Mouse (Mus musculus) hematopoietic stem cell, adult 5-6 weeks (primary cell): Measurements from ENCODE around the gene Ccdc124. TPM values are rescaled to one million over a fixed set of nuclear protein-coding genes. Genes with fewer than 3 reads are reported as not detected.

ENCODE experiments used
- total RNA-seq: library from RNA; stranded (forward); fragments of 172-1452, 232-1000 nt; gene quantifications from 2 replicates; pipeline ENCODE4 v1.2.3, GENCODE M21; 2017

The Ccdc124 gene
- total RNA-seq, 1 experiment from 2014 or later = 20.1 TPM

Other genes with a start within 250 kb of the Ccdc124 start
- gene Gdf15, start 241.5 kb downstream of the Ccdc124 start, total RNA-seq = 1.7 TPM in 1 of 2 replicates, not detected in the other
- 5.5 and 8.2 TPM in 2 replicates for gene Pgpep1, start 213.5 kb downstream of the Ccdc124 start, total RNA-seq
- 156 and 163 TPM in 2 replicates for gene Lsm4, start 200.7 kb downstream of the Ccdc124 start, total RNA-seq
- 83.4 and 89.4 TPM in 2 replicates for gene Jund, start 175.0 kb downstream of the Ccdc124 start, total RNA-seq
- gene Iqcn, start 170.5 kb downstream of the Ccdc124 start, total RNA-seq = 0.25 and 0.44 TPM in 2 replicates
- not detected in 2 replicates for gene Gm3336, start 155.4 kb downstream of the Ccdc124 start, total RNA-seq
- gene Pde4c, start 150.2 kb downstream of the Ccdc124 start, total RNA-seq = 0.56 and 1.0 TPM in 2 replicates
- 2.6 and 3.6 TPM in 2 replicates for gene Rab3a, start 119.3 kb downstream of the Ccdc124 start, total RNA-seq
- 7.0 and 7.1 TPM in 2 replicates for gene Mpv17l2, start 113.0 kb downstream of the Ccdc124 start, total RNA-seq
- 13.3 and 15.0 TPM in 2 replicates for gene Pik3r2, start 97.2 kb downstream of the Ccdc124 start, total RNA-seq
- gene Mast3, start 68.9 kb downstream of the Ccdc124 start, total RNA-seq = 14.4 and 28.0 TPM in 2 replicates
- gene Il12rb1, start 65.5 kb downstream of the Ccdc124 start, total RNA-seq = 6.1 and 9.8 TPM in 2 replicates
- gene Arrdc2, start 34.2 kb downstream of the Ccdc124 start, total RNA-seq = 8.6 and 8.8 TPM in 2 replicates
- 0.56 and 1.5 TPM in 2 replicates for gene Kcnn1, start 10.7 kb downstream of the Ccdc124 start, total RNA-seq
- not detected in 2 replicates for gene Slc5a5, start 18.8 kb upstream of the Ccdc124 start, total RNA-seq
- 2,300 and 3,111 TPM in 2 replicates for gene Rpl18a, start 23.5 kb upstream of the Ccdc124 start, total RNA-seq
- 11.9 and 13.0 TPM in 2 replicates for gene Map1s, start 32.0 kb upstream of the Ccdc124 start, total RNA-seq